Comparison of ENCODE assay signal across 9 mouse cellular contexts in genomic region chr11:60076790-60077189, GRCm38 (mm10). TPM values are rescaled to one million over a fixed set of nuclear protein-coding genes. Genes with fewer than 3 reads are reported as not detected.
DNase-seq lines count a peak whose midpoint lies in the region; ATAC-seq and TF ChIP-seq lines count a peak whose summit lies in the region.
"Had no signal": no experiment of that assay in that cellular context is flagged by ENCODE, and none has a peak within 500 bp of the region (broad histone marks: within the 10 kb centered on the region; RNA-seq: fewer than 3 reads in every experiment).

No protein-coding gene starts in this region.

- DNase-seq in heart, adult 2 months, result peak; percentile 56 to 59
- DNase-seq in c-Kit-positive CD71-negative TER-119-negative erythroid progenitor cells, embryonic 14.5 days (ENCODE audit: low read depth), result peak; percentile 82
- peak; percentile 75 to 81 for DNase-seq in kidney, postnatal 4 days
- peak; percentile 81 for DNase-seq in lung, postnatal 0 days (ENCODE audit: low spot score)
- DNase-seq in skeletal muscle tissue, adult 2 months (ENCODE audit: low read depth, low spot score), result peak; percentile 61

- 0 out of 2 replicates have a peak, but pooled peaks have one; percentile 31 for TF ChIP-seq EP300 in heart, adult 2 months (IDR thresholded peaks at IDR 0.05; ENCODE audit: insufficient read depth, low read depth, low read length)
- TF ChIP-seq EP300 in lung, postnatal 0 days (IDR thresholded peaks at IDR 0.05), result no peak

- ATAC-seq in heart, embryonic 12.5 days (ENCODE audit: insufficient number of reproducible peaks, low FRiP score), result no peak
- peak; percentile 79; the same call in 1 of the 2 replicates for ATAC-seq in frontal cortex, adult (ENCODE audit: low TSS enrichment)
- ATAC-seq in lung, postnatal 0 days, result peak; percentile 65

- 23% methylated on average over 4 of the region's 4 CpGs for WGBS in heart, adult 2 months
- 13% methylated on average over 4 of the region's 4 CpGs for WGBS in heart, embryonic 12.5 days
- 18% methylated on average over 4 of the region's 4 CpGs for WGBS in lung, postnatal 0 days

- H3K9ac ChIP-seq in heart, adult 2 months (ENCODE audit: low read depth, low read length), result no peak overlapping the region
- no peak overlapping the region for H3K9ac ChIP-seq in heart, embryonic 12.5 days
- no peak overlapping the region for H3K9ac ChIP-seq in lung, postnatal 0 days (replicated peaks; ENCODE audit: low read depth)

- TF ChIP-seq POLR2A in heart, adult 2 months (IDR thresholded peaks at IDR 0.05; ENCODE audit: insufficient read depth, low read depth, low read length), result no peak

- H3K79me2 ChIP-seq in heart, adult 2 months (replicated peaks; ENCODE audit: control insufficient read depth, insufficient read depth, low read length), result no peaks in the 10 kb centered on the region

- no peaks in the 10 kb centered on the region for H3K36me3 ChIP-seq in heart, adult 2 months (ENCODE audit: control insufficient read depth, insufficient read depth, low read length)
- H3K36me3 ChIP-seq in heart, embryonic 12.5 days, result no peaks in the 10 kb centered on the region
- no peaks in the 10 kb centered on the region for H3K36me3 ChIP-seq in E14TG2a.4 (ENCODE audit: insufficient read depth, low read length)
- H3K36me3 ChIP-seq in lung, postnatal 0 days (ENCODE audit: insufficient read depth, low read length), result no peaks in the 10 kb centered on the region

- H3K27ac ChIP-seq in heart, adult 2 months, result no peak overlapping the region
- no peak overlapping the region for H3K27ac ChIP-seq in heart, embryonic 12.5 days (ENCODE audit: poor library complexity, severe bottlenecking)
- H3K27ac ChIP-seq in lung, postnatal 0 days (ENCODE audit: low read length), result no peak overlapping the region
- H3K27ac ChIP-seq: macrophage had no signal

- no peak overlapping the region for H3K4me3 ChIP-seq in heart, adult 2 months
- H3K4me3 ChIP-seq in heart, embryonic 12.5 days, result no peak overlapping the region
- no peak overlapping the region for H3K4me3 ChIP-seq in E14TG2a.4 (replicated peaks; ENCODE audit: low read length)
- no peak overlapping the region for H3K4me3 ChIP-seq in lung, postnatal 0 days (ENCODE audit: low read depth, low read length)

- H3K27me3 ChIP-seq in heart, adult 2 months (ENCODE audit: control insufficient read depth, insufficient read depth, low read length), result no peaks in the 10 kb centered on the region
- no peaks in the 10 kb centered on the region for H3K27me3 ChIP-seq in heart, embryonic 12.5 days (replicated peaks)
- no peaks in the 10 kb centered on the region for H3K27me3 ChIP-seq in E14TG2a.4 (ENCODE audit: insufficient read depth, low read length)
- H3K27me3 ChIP-seq in lung, postnatal 0 days (replicated peaks; ENCODE audit: insufficient read depth, low read length), result no peaks in the 10 kb centered on the region

- intact Hi-C loops in heart, adult 2 months (cut with DNase I), result loop anchor here (1.0 to 2.0 kb wide), 3 partner anchors 50 to 196 kb away; partner anchors contain the start of gene Rasd1

- no peak overlapping the region for H3K4me2 ChIP-seq in heart, embryonic 12.5 days
- no peak overlapping the region for H3K4me2 ChIP-seq in lung, postnatal 0 days (replicated peaks; ENCODE audit: low read depth, low read length)

- peak; percentile 69 for TF ChIP-seq CTCF in heart, adult 2 months (IDR thresholded peaks at IDR 0.05)
- peak; percentile 51 for TF ChIP-seq CTCF in E14TG2a.4 (conservative IDR thresholded peaks at IDR 0.05; ENCODE audit: low read length)
- TF ChIP-seq CTCF in lung, postnatal 0 days (IDR thresholded peaks at IDR 0.05), result peak; percentile 88

- no peaks in the 10 kb centered on the region for H3K9me3 ChIP-seq in heart, embryonic 12.5 days (replicated peaks)
- no peaks in the 10 kb centered on the region for H3K9me3 ChIP-seq in E14TG2a.4 (ENCODE audit: low read length)
- no peaks in the 10 kb centered on the region for H3K9me3 ChIP-seq in lung, postnatal 0 days (ENCODE audit: low read length)

- no peaks in the 10 kb centered on the region for H3K4me1 ChIP-seq in heart, adult 2 months (ENCODE audit: control insufficient read depth, insufficient read depth, low read length)
- H3K4me1 ChIP-seq in heart, embryonic 12.5 days (replicated peaks), result 0 out of 2 replicates have a peak, but pooled peaks cover 7% of the 10 kb centered on the region
- H3K4me1 ChIP-seq in E14TG2a.4 (replicated peaks; ENCODE audit: low read depth, low read length), result peaks cover 11% of the 10 kb centered on the region
- no peaks in the 10 kb centered on the region for H3K4me1 ChIP-seq in lung, postnatal 0 days (ENCODE audit: insufficient read depth, low read depth, low read length)

RNA-seq across cellular contexts. Expression of gene Rai1, which starts 28.0 kb away (rescaled TPM):
- total RNA-seq in heart, adult 2 months (2021), result 10 to 100 TPM; 21.8 to 26.5 TPM
- 15.8 and 20.0 TPM in 2 replicates for polyA plus RNA-seq in heart, adult 2 months (2012; rRNA removed)
- polyA plus RNA-seq in heart, embryonic 12.5 days (2016; fragmentation: Nextera tagmentation; extraction: Ambion mirVana), result 22.2 and 29.9 TPM in 2 replicates
- 13.5 and 16.2 TPM in 2 replicates for polyA plus RNA-seq in lung, postnatal 0 days (2015; fragmentation: Nextera tagmentation; extraction: Ambion mirVana)

RNA-seq across cellular contexts. Expression of gene Pemt, which starts 30.5 kb away (rescaled TPM):
- total RNA-seq in heart, adult 2 months (2021), result 1 to 10 TPM; 1.9 to 3.2 TPM
- polyA plus RNA-seq in heart, adult 2 months (2012; rRNA removed), result 5.1 and 5.9 TPM in 2 replicates
- polyA plus RNA-seq in heart, embryonic 12.5 days (2016; fragmentation: Nextera tagmentation; extraction: Ambion mirVana), result 11.7 and 12.6 TPM in 2 replicates
- 5.0 and 6.0 TPM in 2 replicates for polyA plus RNA-seq in lung, postnatal 0 days (2015; fragmentation: Nextera tagmentation; extraction: Ambion mirVana)
